Mouse (Mus musculus) kidney, adult 2 months (tissue): ENCODE measurements around the gene Nova2.

Source experiments
- CTCF ChIP-seq: fragments of 200-500 bp; conservative IDR thresholded peaks from 2 replicates; pipeline ENCODE4 v1.5.1; 2011; ENCODE audit warnings: low read depth, mild to moderate bottlenecking, control low read depth, low read length, moderate library complexity, mixed read lengths; ENCODE audit not compliant: insufficient read depth, insufficient read length
- POLR2A ChIP-seq: fragments of 200-500 bp; IDR thresholded peaks from one replicate; pipeline ENCODE4 v1.6.1; 2011; ENCODE audit warnings: low read depth, low read length, control low read depth

DNA sequence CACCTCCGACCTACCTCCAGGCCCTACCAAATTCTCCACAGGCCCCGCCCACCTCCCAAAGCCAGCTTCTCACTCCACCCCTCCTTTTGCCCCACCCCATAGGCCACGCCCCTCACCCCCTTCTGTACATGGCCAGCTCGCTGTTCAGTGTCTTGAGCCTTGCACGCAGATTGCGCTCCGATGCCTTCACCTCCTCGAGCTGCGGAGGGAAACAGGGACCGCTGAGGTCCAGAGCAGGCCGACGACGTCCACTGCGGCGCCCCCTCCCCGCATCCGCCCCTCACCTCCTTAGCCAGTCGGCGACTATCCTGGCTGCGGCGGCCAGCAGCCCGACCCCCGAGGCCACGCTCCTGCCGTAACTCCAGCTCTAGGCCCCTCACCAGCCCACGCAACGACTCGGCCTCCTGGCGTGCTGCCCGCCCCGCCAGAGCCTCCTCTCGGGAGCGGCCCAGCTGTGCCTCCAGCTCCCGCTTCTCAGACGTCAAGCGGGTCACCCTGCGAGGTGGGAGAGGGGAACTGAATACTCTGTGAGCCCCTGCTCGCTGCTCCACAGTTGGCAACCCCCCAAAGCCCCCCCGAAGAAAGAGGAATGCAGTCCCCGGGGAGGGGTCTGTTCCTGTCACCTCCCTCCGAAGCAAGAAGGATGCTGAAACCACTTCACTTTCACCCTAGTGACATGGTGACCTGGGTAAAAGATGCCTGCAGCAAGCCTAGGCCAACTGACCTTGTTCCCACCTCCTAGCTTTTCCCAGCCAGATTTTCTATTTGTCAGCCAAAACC is 31.8 kb upstream of the Nova2 start:
- TF ChIP-seq CTCF (no peak), POLR2A (no peak)
